Mouse (Mus musculus) midbrain, embryonic 10.5 days (tissue): ENCODE results near the gene Fbxl16. TPM values are rescaled to one million over a fixed set of nuclear protein-coding genes. Genes with fewer than 3 reads are reported as not detected.
A peak's percentile ranks its signal among the peaks of the same experiment; 100 is the strongest.

Experiments used
- DNase-seq: peaks from one replicate; pipeline ENCODE4 v3.0.0-alpha.2; 2017; ENCODE audit warnings: low spot score
- H3K27ac ChIP-seq: fragments of 300-500 bp; sonication (generic); replicated peaks from 2 replicates; pipeline ENCODE4 v1.5.1; 2016; ENCODE audit warnings: mild to moderate bottlenecking
- H3K27me3 ChIP-seq: fragments of 300-500 bp; sonication (generic); 2 replicates; pipeline ENCODE4 v1.6.1; 2016; ENCODE audit warnings: low read depth, mild to moderate bottlenecking; ENCODE audit not compliant: poor library complexity, severe bottlenecking
- H3K36me3 ChIP-seq: fragments of 300-500 bp; sonication (generic); 2 replicates; pipeline ENCODE4 v1.6.1; 2016; ENCODE audit warnings: mild to moderate bottlenecking, moderate library complexity
- H3K4me1 ChIP-seq: fragments of 300-500 bp; sonication (generic); 2 replicates; pipeline ENCODE4 v1.6.1; 2016
- H3K4me3 ChIP-seq: fragments of 300-500 bp; sonication (generic); 2 replicates; pipeline ENCODE4 v1.5.1; 2016; ENCODE audit warnings: mild to moderate bottlenecking, moderate library complexity
- H3K9me3 ChIP-seq: fragments of 300-500 bp; sonication (generic); replicated peaks from 2 replicates; pipeline ENCODE4 v1.6.1; 2016; ENCODE audit warnings: mild to moderate bottlenecking
- WGBS: fragments of 180-500 bp; shearing (Covaris S2); methylation state at CpG from one replicate; pipeline ENCODE4 v1.1.7; 2016; 5-methylcytosine and 5-hydroxymethylcytosine counted together
- polyA plus RNA-seq: library from polyadenylated mRNA; unstranded; fragments of >200 nt; fragmentation: Nextera tagmentation; extraction: Ambion mirVana; gene quantifications from 2 replicates; pipeline ENCODE4 v1.2.1, GENCODE M21; 2016

Gene Fbxl16
- polyA plus RNA-seq, 1 experiment from 2014 or later: 9.3 TPM

- Histone ChIP-seq H3K27me3 (no peaks in the 10 kb centered on the region), H3K4me1 (peaks cover 92% of the 10 kb centered on the region), H3K27ac (peak within 1 kb of the TSS; percentile 96), H3K36me3 (peaks cover 57% of the 10 kb centered on the region), H3K9me3 (no peaks in the 10 kb centered on the region), H3K4me3 (peak within 1 kb of the TSS; percentile 89)
- WGBS: under 1% methylated on average over 24 of the region's 24 CpGs
- peak; percentile 94 for DNase-seq
These were observed 24.4 kb downstream of the Fbxl16 start, which contains the start of gene Stub1 for GRCm38 (mm10) chr17:25833291-25833663. Gene Stub1 (minus strand): TSS chr17:25833404.

DNA sequence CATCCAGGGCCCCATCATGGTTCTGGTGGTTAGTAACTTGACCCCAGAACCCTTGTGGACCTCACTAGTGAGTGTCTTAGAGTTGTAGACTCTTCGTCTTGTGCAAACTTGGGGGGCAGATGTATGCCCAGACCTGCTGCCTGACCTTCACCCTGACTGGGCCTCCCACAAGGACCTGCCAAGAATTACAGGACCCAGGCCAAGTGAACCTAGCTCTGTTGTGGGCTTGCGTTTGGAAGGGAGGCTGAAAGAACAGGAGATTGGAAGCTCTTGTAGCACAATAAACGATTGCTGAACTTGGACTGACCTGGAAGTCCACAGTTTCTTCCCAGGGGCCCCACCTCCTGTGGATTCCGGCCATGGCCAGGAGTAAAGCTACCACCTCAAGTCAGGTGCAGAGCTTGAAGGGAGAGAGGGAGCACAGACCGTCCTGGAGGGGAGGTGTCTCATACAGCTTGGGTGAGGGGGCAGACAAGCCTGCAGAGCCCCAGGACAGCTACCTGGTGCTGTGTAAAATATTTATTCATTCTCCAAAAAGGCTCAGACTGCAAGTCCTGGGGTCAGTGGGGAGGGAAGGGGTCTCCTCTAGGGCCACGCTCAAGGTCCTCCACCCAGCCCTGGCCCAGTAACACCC lies 25.2 kb downstream of the Fbxl16 start:
- Histone ChIP-seq H3K4me1 (peaks cover 85% of the 10 kb centered on the region), H3K9me3 (no peaks in the 10 kb centered on the region), H3K27me3 (no peaks in the 10 kb centered on the region), H3K36me3 (peaks cover 64% of the 10 kb centered on the region), H3K27ac (peak overlapping the region; percentile 96), H3K4me3 (peak overlapping the region; percentile 89)
- no peak for DNase-seq
- 66% methylated on average over 6 of the region's 6 CpGs for WGBS

- H3K4me1 ChIP-seq: peaks cover 84% of the 10 kb centered on the region
- H3K27me3 ChIP-seq: no peaks in the 10 kb centered on the region
- 90% methylated on average over 12 of the region's 12 CpGs for whole genome bisulfite sequencing
- H3K27ac ChIP-seq: peak overlapping the region; percentile 96
- no peaks in the 10 kb centered on the region for H3K9me3 ChIP-seq
- H3K4me3 ChIP-seq: peak overlapping the region; percentile 89
- H3K36me3 ChIP-seq: peaks cover 67% of the 10 kb centered on the region
- DNase-seq: no peak
These were observed 25.8 kb downstream of the Fbxl16 start for GRCm38 (mm10) chr17:25834595-25835222.

DNA sequence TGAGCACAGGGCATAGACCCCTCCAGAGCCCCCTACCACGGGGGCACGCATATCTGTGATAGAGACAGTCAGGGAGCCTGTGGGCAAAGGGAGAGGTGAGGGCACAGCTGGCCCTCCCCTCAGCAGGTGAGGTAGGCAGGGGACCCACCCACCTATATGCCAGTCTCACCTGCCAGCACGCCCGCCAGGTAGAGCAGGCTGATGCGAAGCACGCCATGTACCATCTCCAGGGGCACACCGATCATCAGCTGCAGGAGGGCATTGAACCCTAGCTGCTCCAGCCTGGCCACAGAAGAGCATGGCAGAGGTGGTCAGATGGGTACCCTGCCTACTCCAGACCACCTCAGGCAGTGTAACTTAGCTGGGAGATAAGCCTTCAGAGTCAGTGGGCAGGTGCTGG lies 26.4 kb downstream of the Fbxl16 start:
- H3K4me1 ChIP-seq: peaks cover 79% of the 10 kb centered on the region
- H3K4me3 ChIP-seq: peak overlapping the region; percentile 89
- no peak overlapping the region for H3K27ac ChIP-seq
- H3K9me3 ChIP-seq: no peaks in the 10 kb centered on the region
- H3K27me3 ChIP-seq: no peaks in the 10 kb centered on the region
- no peak for DNase-seq
- peaks cover 67% of the 10 kb centered on the region for H3K36me3 ChIP-seq
- 94% methylated on average over 7 of the region's 7 CpGs for WGBS

GRCm38 (mm10) chr17:25835816-25836215 lies 26.9 kb downstream of the Fbxl16 start:
- H3K4me3 ChIP-seq: peak overlapping the region; percentile 89

DNA sequence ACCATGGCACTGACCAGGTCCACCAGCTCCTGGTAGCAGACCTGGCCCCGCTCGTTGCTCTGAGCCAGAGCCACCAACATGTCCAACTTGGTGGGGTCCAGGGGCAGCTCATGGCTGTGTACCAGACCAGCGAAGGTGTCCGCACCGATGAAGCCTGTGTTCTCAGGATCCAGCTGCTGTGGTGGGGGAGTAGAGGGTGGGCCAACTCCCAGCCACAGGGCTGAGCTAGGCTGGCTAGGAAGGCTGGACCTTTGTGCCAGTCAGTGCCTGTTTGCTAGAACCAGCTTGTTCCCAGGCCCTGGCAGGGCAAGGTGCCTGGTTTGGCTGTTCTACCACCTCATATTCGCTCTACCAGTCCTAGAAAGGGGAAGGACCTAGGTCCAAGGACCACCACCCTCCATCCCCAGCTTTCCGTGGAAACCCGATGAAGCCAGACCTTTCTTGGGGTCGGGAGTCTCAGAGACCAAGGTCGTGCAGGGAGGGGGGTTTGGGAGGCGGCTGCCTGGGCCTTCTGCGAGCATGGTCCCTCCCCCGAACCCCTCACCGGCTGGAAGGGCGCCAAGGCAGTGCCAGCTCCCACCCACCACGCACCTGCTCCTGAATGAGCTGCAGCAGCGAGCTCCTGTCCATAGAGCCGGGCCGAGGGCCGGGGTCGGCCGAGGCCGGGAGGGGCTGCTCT lies 27.7 kb downstream of the Fbxl16 start:
- Histone ChIP-seq H3K36me3 (peaks cover 67% of the 10 kb centered on the region), H3K4me1 (peaks cover 66% of the 10 kb centered on the region), H3K4me3 (peak overlapping the region; percentile 89), H3K9me3 (no peaks in the 10 kb centered on the region), H3K27ac (peak overlapping the region; percentile 81), H3K27me3 (no peaks in the 10 kb centered on the region)
- DNase-seq: peak; percentile 62
- 23% methylated on average over 23 of the region's 23 CpGs for WGBS

More at GRCm38 (mm10) chr17:25835816-25836215, 26.9 kb downstream of the Fbxl16 start:
- Histone ChIP-seq H3K27me3 (no peaks in the 10 kb centered on the region), H3K36me3 (peaks cover 67% of the 10 kb centered on the region), H3K27ac (0 out of 2 replicates have a peak overlapping the region, but pooled peaks have one; percentile 29), H3K9me3 (no peaks in the 10 kb centered on the region), H3K4me1 (peaks cover 73% of the 10 kb centered on the region)
- 95% methylated on average over 16 of the region's 16 CpGs for WGBS
- DNase-seq: no peak

DNA sequence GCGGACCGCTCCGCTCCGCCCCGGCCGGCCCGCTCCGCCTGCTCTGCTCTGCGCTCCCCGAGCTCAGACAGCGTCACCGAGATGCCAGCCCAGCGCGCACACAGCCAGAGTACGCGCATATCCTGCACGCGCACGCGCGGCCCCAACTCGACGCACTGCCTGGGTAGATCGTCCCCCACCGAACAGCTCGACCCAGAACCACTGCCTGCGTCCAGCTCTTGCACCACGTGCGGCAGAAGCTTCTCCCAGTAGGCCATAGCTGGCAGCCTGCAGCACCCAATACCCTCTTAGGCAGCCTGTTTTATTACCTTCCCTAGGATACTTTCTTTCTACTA lies 28.2 kb downstream of the Fbxl16 start, which contains the start of gene Rhbdl1:
Gene Rhbdl1 (minus strand): TSS at position 220 of the 335 bp plus-strand sequence.
- Histone ChIP-seq H3K36me3 (peaks cover 67% of the 10 kb centered on the region), H3K27ac (peak within 1 kb of the TSS; percentile 81)

DNA sequence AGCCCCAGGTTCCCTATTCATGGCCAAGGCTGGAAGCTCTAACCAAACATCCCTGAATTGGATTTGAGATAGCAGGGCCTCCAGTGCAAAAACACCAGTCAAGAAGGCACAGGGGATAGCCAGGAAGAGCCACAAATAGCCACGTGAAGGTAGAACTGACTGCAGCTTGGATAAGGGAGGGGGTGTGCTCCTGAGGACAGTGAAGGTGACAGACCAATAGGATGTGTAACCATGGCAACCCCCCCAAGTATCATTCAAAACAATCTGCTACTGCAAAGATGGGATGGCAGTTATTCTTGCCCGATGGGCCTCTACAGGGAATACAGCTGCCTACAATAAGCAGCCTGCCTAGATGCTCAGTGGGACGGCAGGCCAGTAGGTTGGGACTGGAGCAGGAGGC lies 28.6 kb downstream of the Fbxl16 start:
- H3K27ac ChIP-seq: peak overlapping the region; percentile 81; the same call in 1 of the 2 replicates
- H3K27me3 ChIP-seq: no peaks in the 10 kb centered on the region
- no peaks in the 10 kb centered on the region for H3K9me3 ChIP-seq
- WGBS: 49% methylated on average over 3 of the region's 3 CpGs
- H3K36me3 ChIP-seq: peaks cover 71% of the 10 kb centered on the region
- peak overlapping the region; percentile 89 for H3K4me3 ChIP-seq
- peaks cover 58% of the 10 kb centered on the region for H3K4me1 ChIP-seq
- DNase-seq: no peak

More for the DNA sequence above, 28.2 kb downstream of the Fbxl16 start, which contains the start of gene Rhbdl1:
- no peaks in the 10 kb centered on the region for H3K9me3 ChIP-seq
- no peaks in the 10 kb centered on the region for H3K27me3 ChIP-seq
- H3K4me3 ChIP-seq: peak within 1 kb of the TSS; percentile 89
- WGBS: 2% methylated on average over 29 of the region's 29 CpGs
- peaks cover 61% of the 10 kb centered on the region for H3K4me1 ChIP-seq
- DNase-seq: no peak

DNA sequence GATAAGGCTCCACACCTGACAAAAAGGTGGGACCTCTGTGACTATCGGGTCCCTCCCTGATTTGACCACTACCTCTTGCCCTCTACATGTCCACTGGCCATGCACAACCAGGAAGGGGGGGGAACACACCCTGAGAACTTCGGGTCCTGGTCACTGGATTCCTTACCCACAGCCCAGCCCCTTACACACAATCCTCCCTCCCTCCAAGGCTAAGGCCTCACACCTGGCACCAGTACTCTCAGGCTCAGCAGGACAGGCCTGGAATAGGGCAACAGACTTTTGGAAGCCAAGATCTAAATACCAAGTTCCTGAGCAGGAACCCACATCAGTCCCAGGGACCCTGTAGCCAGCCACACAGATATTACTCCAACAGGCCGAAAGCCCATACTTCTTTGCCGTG lies 30.0 kb downstream of the Fbxl16 start:
- Histone ChIP-seq H3K36me3 (peaks cover 80% of the 10 kb centered on the region), H3K4me1 (peaks cover 62% of the 10 kb centered on the region), H3K27me3 (no peaks in the 10 kb centered on the region), H3K27ac (no peak overlapping the region), H3K4me3 (no peak overlapping the region), H3K9me3 (no peaks in the 10 kb centered on the region)
- WGBS: 92% methylated on average over 4 of the region's 4 CpGs
- DNase-seq: no peak

- DNase-seq: no peak
- Histone ChIP-seq H3K9me3 (no peaks in the 10 kb centered on the region), H3K36me3 (peaks cover 76% of the 10 kb centered on the region), H3K4me3 (peak overlapping the region; percentile 18; the same call in 1 of the 2 replicates), H3K27me3 (no peaks in the 10 kb centered on the region), H3K4me1 (peaks cover 61% of the 10 kb centered on the region), H3K27ac (no peak overlapping the region)
- 91% methylated on average over 14 of the region's 14 CpGs for WGBS
These were observed 30.8 kb downstream of the Fbxl16 start for GRCm38 (mm10) chr17:25839455-25840235.

GRCm38 (mm10) chr17:25840519-25840918 lies 31.6 kb downstream of the Fbxl16 start:
- Histone ChIP-seq H3K4me1 (peaks cover 59% of the 10 kb centered on the region), H3K36me3 (peaks cover 75% of the 10 kb centered on the region), H3K9me3 (no peaks in the 10 kb centered on the region), H3K4me3 (no peak overlapping the region), H3K27me3 (no peaks in the 10 kb centered on the region), H3K27ac (no peak overlapping the region)
- DNase-seq: no peak
- WGBS: 94% methylated on average over 6 of the region's 6 CpGs
